Mouse (Mus musculus) testis, adult 2 months (tissue): ENCODE results near the gene Csnk2b. TPM values are rescaled to one million over a fixed set of nuclear protein-coding genes. Genes with fewer than 3 reads are reported as not detected.

Experiments used
- H3K27ac ChIP-seq: fragments of 200-500 bp; 2 replicates; pipeline ENCODE4 v1.5.1; 2012; ENCODE audit warnings: low read depth, low read length; ENCODE audit not compliant: control insufficient read depth, insufficient read depth
- H3K27me3 ChIP-seq: fragments of 200-500 bp; 2 replicates; pipeline ENCODE4 v1.6.1; 2012; ENCODE audit warnings: mild to moderate bottlenecking, low read length, moderate library complexity; ENCODE audit not compliant: control insufficient read depth, insufficient read depth
- H3K36me3 ChIP-seq: fragments of 200-500 bp; 2 replicates; pipeline ENCODE4 v1.6.1; 2012; ENCODE audit warnings: mild to moderate bottlenecking, low read length; ENCODE audit not compliant: control insufficient read depth, insufficient read depth
- H3K4me1 ChIP-seq: fragments of 200-500 bp; 2 replicates; pipeline ENCODE4 v1.6.1; 2012; ENCODE audit warnings: low read length; ENCODE audit not compliant: control insufficient read depth, insufficient read depth
- H3K4me3 ChIP-seq: fragments of 200-500 bp; 2 replicates; pipeline ENCODE4 v1.5.1; 2012; ENCODE audit warnings: low read depth, mild to moderate bottlenecking, low read length, moderate library complexity, mixed read lengths; ENCODE audit not compliant: control insufficient read depth
- CTCF ChIP-seq: fragments of 200-500 bp; IDR thresholded peaks from 2 replicates; pipeline ENCODE4 v1.5.1; 2012; ENCODE audit warnings: low read depth, mild to moderate bottlenecking, inconsistent platforms, low read length, moderate library complexity; ENCODE audit not compliant: control insufficient read depth, insufficient read depth, insufficient replicate concordance
- POLR2A ChIP-seq: fragments of 200-500 bp; IDR thresholded peaks from 2 replicates; pipeline ENCODE4 v1.6.1; 2012; ENCODE audit warnings: low read depth, mild to moderate bottlenecking, inconsistent platforms, low read length, moderate library complexity; ENCODE audit not compliant: control insufficient read depth
- polyA plus RNA-seq: library from polyadenylated mRNA; depleted of rRNA; stranded (reverse); fragments of >200 nt; gene quantifications from 2 replicates; pipeline ENCODE4 v1.2.3, GENCODE M21; 2012

The Csnk2b gene
- polyA plus RNA-seq, 1 experiment: 3,228 TPM

- Histone ChIP-seq H3K36me3 (no peaks in the 10 kb centered on the region), H3K27me3 (no peaks in the 10 kb centered on the region), H3K27ac (no peak overlapping the region), H3K4me3 (no peak overlapping the region), H3K4me1 (peaks cover 2% of the 10 kb centered on the region)
- TF ChIP-seq POLR2A (no peak), CTCF (no peak)
Observed at GRCm38 (mm10) chr17:35079778-35080177, 42.1 kb downstream of the Csnk2b start.

GRCm38 (mm10) chr17:35077786-35078233, 44.0 kb downstream of the Csnk2b start, which contains the start of gene Ly6g6d:
TSS of gene Ly6g6d (minus strand) at chr17:35078065.
- H3K4me3 ChIP-seq: no peak within 1 kb of the TSS
- TF ChIP-seq POLR2A (no peak), CTCF (peak; percentile 43; the same call in 1 of the 2 replicates)
- no peaks in the 10 kb centered on the region for H3K27me3 ChIP-seq

GRCm38 (mm10) chr17:35077285-35077684, 44.6 kb downstream of the Csnk2b start:
- Histone ChIP-seq H3K27ac (no peak overlapping the region), H3K4me1 (peaks cover 4% of the 10 kb centered on the region), H3K36me3 (no peaks in the 10 kb centered on the region), H3K4me3 (no peak overlapping the region), H3K27me3 (no peaks in the 10 kb centered on the region)
- TF ChIP-seq POLR2A (no peak), CTCF (no peak)

More at GRCm38 (mm10) chr17:35077786-35078233, 44.0 kb downstream of the Csnk2b start, which contains the start of gene Ly6g6d:
- H3K4me1 ChIP-seq: peaks cover 4% of the 10 kb centered on the region
- H3K27ac ChIP-seq: peak within 1 kb of the TSS; percentile 44
- no peaks in the 10 kb centered on the region for H3K36me3 ChIP-seq

- peak within 1 kb of the TSS; percentile 44 for H3K27ac ChIP-seq
- TF ChIP-seq CTCF: no peak
- TF ChIP-seq POLR2A: no peak
- H3K36me3 ChIP-seq: no peaks in the 10 kb centered on the region
Observed at GRCm38 (mm10) chr17:35076507-35077176, 45.2 kb downstream of the Csnk2b start, which contains the start of gene Ly6g6e. TSS of gene Ly6g6e (plus strand) at chr17:35076902.

DNA sequence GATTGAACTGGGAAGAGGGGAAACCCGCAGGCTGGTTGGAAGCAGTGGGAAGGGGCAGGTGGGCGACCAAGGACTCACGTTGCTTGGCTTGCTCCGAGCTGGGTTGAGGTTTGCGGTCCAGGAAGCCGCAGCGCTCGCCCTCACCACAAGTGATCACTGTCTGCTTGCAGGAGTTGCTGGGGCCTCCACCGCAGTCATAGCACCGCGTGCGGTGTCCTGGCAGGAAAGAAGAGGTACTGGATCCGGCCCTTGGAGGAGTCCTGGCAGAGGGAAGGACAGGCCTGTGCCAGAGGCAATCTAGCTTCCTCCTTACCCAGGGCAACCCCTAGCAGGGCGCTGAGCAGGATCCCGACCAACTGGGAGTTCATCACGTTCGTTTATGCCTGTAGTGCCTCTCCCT, 47.8 kb downstream of the Csnk2b start:
- Histone ChIP-seq H3K27me3 (no peaks in the 10 kb centered on the region), H3K27ac (no peak overlapping the region), H3K4me3 (no peak overlapping the region), H3K36me3 (no peaks in the 10 kb centered on the region), H3K4me1 (peaks cover 2% of the 10 kb centered on the region)
- TF ChIP-seq CTCF: no peak
- TF ChIP-seq POLR2A: no peak

More at GRCm38 (mm10) chr17:35076507-35077176, 45.2 kb downstream of the Csnk2b start, which contains the start of gene Ly6g6e:
- Histone ChIP-seq H3K4me3 (no peak within 1 kb of the TSS), H3K27me3 (no peaks in the 10 kb centered on the region), H3K4me1 (peaks cover 4% of the 10 kb centered on the region)

DNA sequence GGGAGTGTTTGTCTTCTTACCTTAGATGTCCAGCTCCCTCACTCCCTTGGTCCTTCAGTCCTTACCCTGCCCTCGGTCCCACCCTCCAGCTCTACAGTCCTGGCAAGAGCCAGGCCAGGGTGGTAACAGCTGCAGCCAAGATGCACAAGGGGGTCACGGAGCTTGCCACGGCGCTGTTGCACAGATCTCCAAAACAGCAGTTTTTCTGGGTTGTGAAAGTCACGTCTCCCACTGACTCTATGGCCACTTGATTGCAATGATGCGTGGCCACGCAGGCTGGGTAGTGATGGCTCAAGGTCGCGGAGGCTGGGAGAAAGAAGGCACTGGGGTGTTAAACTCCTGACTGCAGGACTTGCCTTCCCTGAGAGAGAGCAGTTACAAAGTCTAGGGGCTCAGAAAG, 50.4 kb downstream of the Csnk2b start:
- Histone ChIP-seq H3K27ac (no peak overlapping the region), H3K27me3 (no peaks in the 10 kb centered on the region), H3K4me3 (no peak overlapping the region), H3K36me3 (no peaks in the 10 kb centered on the region), H3K4me1 (peaks cover 2% of the 10 kb centered on the region)
- no peak for TF ChIP-seq POLR2A
- no peak for TF ChIP-seq CTCF

DNA sequence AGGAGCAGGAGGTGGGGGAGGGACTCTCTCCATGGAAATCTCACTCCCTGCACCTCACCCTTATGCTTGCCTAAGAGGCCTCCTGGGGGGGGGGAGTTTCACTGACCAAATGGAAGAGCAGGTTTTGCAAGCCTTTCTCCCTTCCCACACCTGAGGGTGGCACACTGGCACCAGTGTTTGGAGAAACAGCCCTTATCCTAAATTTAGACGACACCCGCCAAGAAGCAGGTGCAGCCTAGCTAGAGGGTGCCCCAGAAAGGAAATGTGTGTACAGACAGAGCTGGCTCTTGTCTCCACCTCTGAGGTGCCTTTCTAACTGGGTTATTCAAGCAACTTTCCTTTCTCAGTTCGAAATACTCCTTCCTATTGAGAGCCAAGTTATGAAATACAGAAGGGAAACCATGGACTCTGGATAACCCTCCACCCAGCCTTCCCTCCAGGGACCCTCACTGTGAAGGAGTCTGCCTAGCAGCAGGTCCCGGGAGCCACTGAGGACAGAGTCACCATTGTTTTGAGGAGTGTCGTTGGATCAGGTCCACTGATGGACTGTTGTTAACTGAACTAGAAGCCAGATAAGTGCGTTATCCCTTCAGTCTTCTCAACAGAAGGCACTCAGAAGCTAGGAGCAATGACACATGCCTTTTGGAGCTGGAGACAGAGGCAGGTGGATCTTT, 51.2 kb downstream of the Csnk2b start:
- no peak overlapping the region for H3K27ac ChIP-seq
- H3K4me3 ChIP-seq: no peak overlapping the region
- H3K4me1 ChIP-seq: peaks cover 2% of the 10 kb centered on the region
- TF ChIP-seq CTCF (no peak), POLR2A (no peak)
- peaks cover 3% of the 10 kb centered on the region; the same call in 1 of the 2 replicates for H3K27me3 ChIP-seq
- no peaks in the 10 kb centered on the region for H3K36me3 ChIP-seq
